Mouse (Mus musculus) frontal cortex, adult 2 months (tissue): ENCODE data around the gene Acot3. TPM values are rescaled to one million over a fixed set of nuclear protein-coding genes. Genes with fewer than 3 reads are reported as not detected.

Experiments
- DNase-seq, 2 experiments: peaks; one replicate each; pipeline ENCODE4 v3.0.0; 2022; ENCODE audit warnings: low spot score in 1 of 2; ENCODE audit errors: extremely low spot score in 1 of 2
- polyA plus RNA-seq: library from polyadenylated mRNA; depleted of rRNA; stranded (reverse); fragments of >200 nt; gene quantifications from 2 replicates; pipeline ENCODE4 v1.2.3, GENCODE M21; 2012; rRNA removed

Acot3 gene
- polyA plus RNA-seq, 1 experiment: 1.7 TPM

DNA sequence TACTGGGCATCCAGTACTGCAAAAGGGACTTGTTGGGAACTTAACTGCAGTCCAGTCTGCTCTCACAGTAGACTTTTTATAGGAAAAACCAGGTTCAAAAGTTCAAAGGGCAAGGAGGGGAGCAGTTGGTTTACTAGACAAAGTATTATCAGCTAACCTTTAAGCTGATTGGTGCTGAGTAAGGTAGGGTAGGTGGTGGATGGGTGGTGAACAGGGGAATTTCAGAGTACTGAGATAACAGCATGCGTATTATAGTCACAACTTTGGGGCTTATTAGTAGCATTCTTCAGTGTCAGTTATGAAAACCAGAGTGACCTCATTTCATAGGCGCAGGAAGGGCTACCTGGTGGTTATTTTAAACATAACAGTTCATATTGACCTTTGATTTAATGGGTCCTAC is 47.7 kb downstream of the Acot3 start:
- no peak for DNase-seq

DNA sequence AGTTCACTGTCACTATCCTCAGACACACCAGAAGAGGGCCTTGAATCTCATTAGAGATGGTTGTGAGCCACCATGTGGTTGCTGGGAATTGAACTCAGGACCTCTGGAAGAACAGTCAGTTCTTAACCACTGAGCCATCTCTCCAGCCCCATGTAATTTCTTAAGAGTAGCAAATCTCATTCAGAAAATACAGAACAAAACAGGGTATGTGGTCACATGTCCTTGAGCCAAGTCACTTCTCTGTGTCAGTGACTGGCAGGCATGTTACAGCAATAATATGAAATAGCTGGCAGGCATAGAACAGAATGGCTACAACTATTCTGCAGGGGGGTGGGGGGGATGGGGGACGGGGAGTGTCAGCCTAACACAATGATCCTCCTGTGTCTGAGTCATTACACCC is 48.1 kb downstream of the Acot3 start:
- DNase-seq: no peak

DNA sequence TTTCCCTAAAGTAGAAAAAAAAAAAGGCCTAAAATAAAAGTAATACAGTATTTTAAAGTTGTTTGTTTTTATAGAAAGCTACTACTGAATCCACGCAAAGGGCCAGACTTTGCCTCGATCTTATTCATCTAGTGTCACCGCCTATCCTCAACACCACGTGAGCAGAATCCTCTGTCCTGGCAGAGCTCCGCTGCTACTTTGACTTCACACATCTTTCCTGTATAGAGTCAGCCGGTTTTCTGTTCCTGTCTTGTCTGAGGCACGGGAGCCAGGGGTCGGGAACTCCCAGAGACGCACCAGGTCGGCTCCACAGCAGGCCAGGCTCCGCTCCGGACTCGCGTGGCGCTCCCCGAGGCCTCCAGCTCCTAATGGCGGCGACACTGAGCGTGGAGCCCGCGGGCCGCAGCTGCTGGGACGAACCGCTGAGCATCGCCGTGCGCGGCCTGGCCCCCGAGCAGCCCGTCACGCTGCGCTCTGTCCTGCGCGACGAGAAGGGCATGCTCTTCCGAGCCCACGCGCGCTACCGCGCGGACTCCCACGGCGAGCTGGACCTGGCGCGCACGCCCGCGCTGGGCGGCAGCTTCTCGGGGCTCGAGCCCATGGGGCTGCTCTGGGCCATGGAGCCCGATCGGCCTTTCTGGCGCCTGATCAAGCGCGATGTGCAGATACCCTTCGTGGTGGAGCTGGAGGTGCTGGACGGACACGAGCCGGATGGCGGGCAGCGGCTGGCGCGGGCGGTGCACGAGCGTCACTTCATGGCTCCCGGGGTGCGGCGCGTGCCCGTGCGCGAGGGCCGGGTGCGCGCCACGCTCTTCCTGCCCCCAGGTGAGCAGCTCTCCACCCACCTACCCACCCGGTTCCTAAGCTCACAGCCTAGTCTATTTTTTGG is 48.9 kb downstream of the Acot3 start, which contains the start of gene Acot6:
Acot6 (plus strand) TSS at position 51 of the 889 bp plus-strand sequence.
- peak in 1 of 2 experiments; percentile 48 for DNase-seq

- no peak for DNase-seq
These were observed 49.5 kb downstream of the Acot3 start for GRCm38 (mm10) chr12:84101493-84101845.

DNA sequence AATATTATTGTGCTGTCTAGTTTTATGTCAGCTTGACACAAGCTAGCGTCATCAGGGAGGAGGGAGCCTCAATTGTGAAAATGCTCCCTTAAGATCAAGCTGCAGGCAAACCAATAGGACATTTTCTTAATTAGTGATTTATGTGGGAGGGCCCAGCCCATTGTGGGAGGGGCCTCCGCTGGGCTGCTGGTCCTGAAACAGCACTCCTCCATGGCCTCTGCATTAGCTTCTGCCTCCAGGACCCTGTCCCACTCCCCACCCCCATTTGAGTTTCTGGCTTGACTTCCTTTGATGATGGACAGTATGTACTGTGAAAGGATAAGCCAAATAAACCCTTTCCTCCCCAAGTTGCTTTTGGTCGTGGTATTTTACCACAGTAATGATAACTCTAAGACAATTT is 55.1 kb downstream of the Acot3 start:
- no peak for DNase-seq

DNA sequence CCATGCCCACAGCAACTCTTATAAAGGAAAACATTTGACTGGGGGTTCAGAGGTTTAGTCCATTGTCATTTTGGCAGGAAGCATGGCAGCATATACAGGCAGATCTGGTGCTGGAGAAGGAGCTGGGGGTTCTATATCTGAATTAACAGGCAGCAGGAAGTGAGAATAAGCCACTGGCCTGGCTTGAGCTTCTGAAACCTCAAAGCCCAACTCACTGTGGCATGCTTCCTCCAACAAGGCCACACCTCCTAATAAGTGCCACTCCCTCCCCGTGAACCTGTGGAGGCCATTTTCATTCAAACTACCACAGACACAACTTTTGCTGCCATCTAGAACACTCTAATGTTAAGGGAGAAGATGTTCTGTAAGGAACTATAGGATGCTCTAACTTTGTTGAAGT is 55.7 kb downstream of the Acot3 start:
- no peak for DNase-seq

GRCm38 (mm10) chr12:84109924-84110323 is 58.0 kb downstream of the Acot3 start:
- DNase-seq: no peak

Other genes starting within 250 kb of the Acot3 start
- 71.7 and 73.3 TPM in 2 replicates for gene Numb, start 130.2 kb upstream of the Acot3 start, polyA plus RNA-seq
- gene Riox1, start 101.5 kb upstream of the Acot3 start, polyA plus RNA-seq: 11.5 and 12.0 TPM in 2 replicates
- 0.04 and 0.06 TPM in 2 replicates for gene Heatr4, start 67.3 kb upstream of the Acot3 start, polyA plus RNA-seq
- gene Acot2, start 64.3 kb upstream of the Acot3 start, polyA plus RNA-seq: 7.2 and 8.7 TPM in 2 replicates
- 15.6 and 15.7 TPM in 2 replicates for gene Acot1, start 42.7 kb upstream of the Acot3 start, polyA plus RNA-seq
- gene Acot4, start 13.8 kb upstream of the Acot3 start, polyA plus RNA-seq: 1.8 and 2.0 TPM in 2 replicates
- not detected in 2 replicates for gene Gm49366, start 13.2 kb upstream of the Acot3 start, polyA plus RNA-seq
- 2.7 and 3.5 TPM in 2 replicates for gene Acot5, start 17.2 kb downstream of the Acot3 start, polyA plus RNA-seq
- 5.8 and 5.9 TPM in 2 replicates for gene Acot6, start 48.5 kb downstream of the Acot3 start, polyA plus RNA-seq
- 52.9 and 55.1 TPM in 2 replicates for gene Dnal1, start 62.2 kb downstream of the Acot3 start, polyA plus RNA-seq
- gene Pnma1, start 96.3 kb downstream of the Acot3 start, polyA plus RNA-seq: 4.4 and 5.3 TPM in 2 replicates
- 8.6 and 8.7 TPM in 2 replicates for gene Elmsan1, start 166.7 kb downstream of the Acot3 start, polyA plus RNA-seq
- 34.4 and 39.4 TPM in 2 replicates for gene Ptgr2, start 233.1 kb downstream of the Acot3 start, polyA plus RNA-seq